Mouse (Mus musculus): ENCODE measurements around the gene Pde9a. TPM values are rescaled to one million over a fixed set of nuclear protein-coding genes. Genes with fewer than 3 reads are reported as not detected.

The Pde9a gene
- polyA plus RNA-seq, 1 experiment from 2014 or later: 62.5 TPM

DNA sequence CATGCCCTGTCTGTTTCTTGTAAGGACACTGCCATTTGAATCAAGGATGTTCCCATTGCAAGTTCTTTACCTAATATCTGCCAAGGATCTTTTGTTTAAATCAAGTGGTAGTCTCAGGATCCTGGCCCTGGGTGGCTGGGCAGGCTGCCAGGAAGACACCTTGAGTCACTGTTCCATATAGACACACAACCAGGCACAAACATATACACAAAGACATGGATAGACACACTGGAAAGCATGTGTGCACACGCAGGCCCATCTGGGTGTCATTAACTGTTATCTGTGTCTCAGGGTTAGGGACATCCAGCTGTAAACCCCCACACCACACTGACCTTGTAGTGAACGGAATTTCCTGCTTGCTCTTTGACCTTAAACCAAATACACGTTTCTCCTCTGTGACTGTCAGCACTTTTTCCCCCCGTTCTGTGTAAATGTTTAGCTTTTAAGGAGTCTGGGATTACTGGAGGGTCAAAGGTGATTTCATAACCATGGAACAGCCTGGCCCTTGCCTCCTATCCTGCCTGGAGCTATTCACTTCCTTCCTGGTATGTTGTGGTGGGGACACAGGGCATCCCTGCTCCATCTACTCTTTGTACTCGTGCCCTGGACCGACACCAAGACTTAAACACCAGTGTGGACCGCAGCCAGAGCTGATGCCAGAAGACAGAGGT lies 59.2 kb downstream of the Pde9a start:
- WGBS: 15% methylated on average over 7 of the region's 7 CpGs
- ATAC-seq: peak; percentile 92
- no peaks in the 10 kb centered on the region for H3K9me3 ChIP-seq (ENCODE audit: control insufficient read depth, low read length)
- no peaks in the 10 kb centered on the region for H3K27me3 ChIP-seq (replicated peaks; ENCODE audit: control insufficient read depth, insufficient read depth, low read length)
- peak overlapping the region; percentile 89 for H3K27ac ChIP-seq (ENCODE audit: low read length)
- no peak overlapping the region for H3K4me3 ChIP-seq (ENCODE audit: low read length)
- H3K4me1 ChIP-seq (ENCODE audit: control insufficient read depth, insufficient read depth, low read length): peaks cover 34% of the 10 kb centered on the region
- H3K36me3 ChIP-seq (ENCODE audit: control insufficient read depth, insufficient read depth, low read length): peaks cover 9% of the 10 kb centered on the region; the same call in 1 of the 2 replicates
- peak overlapping the region; percentile 34 for H3K9ac ChIP-seq (ENCODE audit: low read depth, low read length)
- H3K4me2 ChIP-seq (ENCODE audit: low read depth, low read length): no peak overlapping the region

- Histone ChIP-seq H3K4me2 (ENCODE audit: low read depth, low read length) (no peak overlapping the region), H3K9me3 (ENCODE audit: control insufficient read depth, low read length) (no peaks in the 10 kb centered on the region), H3K27me3 (replicated peaks; ENCODE audit: control insufficient read depth, insufficient read depth, low read length) (no peaks in the 10 kb centered on the region), H3K9ac (ENCODE audit: low read depth, low read length) (no peak overlapping the region), H3K4me1 (ENCODE audit: control insufficient read depth, insufficient read depth, low read length) (peaks cover 39% of the 10 kb centered on the region), H3K36me3 (ENCODE audit: control insufficient read depth, insufficient read depth, low read length) (peaks cover 4% of the 10 kb centered on the region; the same call in 1 of the 2 replicates), H3K4me3 (ENCODE audit: low read length) (no peak overlapping the region), H3K27ac (ENCODE audit: low read length) (no peak overlapping the region)
- no peak for ATAC-seq
- 79% methylated on average over 5 of the region's 5 CpGs for WGBS
These were observed 61.8 kb downstream of the Pde9a start for GRCm38 (mm10) chr17:31447766-31448165.

DNA sequence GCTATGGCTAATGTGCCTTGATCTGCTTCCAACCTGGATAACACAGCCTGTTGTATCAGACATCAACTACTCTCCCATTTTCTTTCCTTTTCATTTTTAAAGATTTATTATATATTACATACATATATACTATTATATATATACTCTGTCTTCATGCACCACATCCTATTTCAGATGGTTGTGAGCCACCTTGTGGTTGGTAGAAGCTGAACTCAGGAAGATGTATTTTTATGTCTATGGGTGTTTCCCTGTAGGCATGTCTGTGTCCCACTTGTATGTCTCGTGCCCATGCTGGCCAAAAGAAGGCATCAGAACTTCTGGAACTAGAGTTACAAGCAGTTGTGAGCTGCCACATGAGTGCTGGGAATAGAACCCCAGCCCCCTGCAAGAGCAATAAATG lies 62.5 kb downstream of the Pde9a start:
- WGBS: 78% methylated on average over 1 of the region's 1 CpGs
- H3K27ac ChIP-seq (ENCODE audit: low read length): no peak overlapping the region
- peaks cover 4% of the 10 kb centered on the region; the same call in 1 of the 2 replicates for H3K36me3 ChIP-seq (ENCODE audit: control insufficient read depth, insufficient read depth, low read length)
- no peaks in the 10 kb centered on the region for H3K9me3 ChIP-seq (ENCODE audit: control insufficient read depth, low read length)
- H3K9ac ChIP-seq (ENCODE audit: low read depth, low read length): no peak overlapping the region
- H3K4me2 ChIP-seq (ENCODE audit: low read depth, low read length): no peak overlapping the region
- no peak for ATAC-seq
- no peaks in the 10 kb centered on the region for H3K27me3 ChIP-seq (replicated peaks; ENCODE audit: control insufficient read depth, insufficient read depth, low read length)
- peaks cover 36% of the 10 kb centered on the region for H3K4me1 ChIP-seq (ENCODE audit: control insufficient read depth, insufficient read depth, low read length)
- H3K4me3 ChIP-seq (ENCODE audit: low read length): no peak overlapping the region

DNA sequence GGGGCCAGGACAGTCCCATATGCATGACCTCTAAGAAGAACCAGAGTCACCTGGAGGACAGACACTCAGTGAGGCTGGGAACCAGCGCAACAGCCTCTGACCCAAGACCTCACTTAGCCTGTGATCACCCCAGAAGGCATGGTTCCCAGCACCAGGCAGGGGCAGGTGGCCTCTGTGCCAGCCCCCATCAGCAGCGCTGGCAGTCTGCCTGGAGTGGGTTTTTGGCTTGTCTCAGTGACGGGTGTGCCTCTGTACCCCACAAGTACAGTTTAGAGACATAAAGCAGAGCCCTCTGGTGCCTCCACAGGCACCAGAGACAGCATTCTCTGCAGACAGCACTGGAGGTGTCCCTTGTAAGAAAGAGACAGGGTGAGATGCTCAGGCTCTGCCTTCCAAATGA lies 64.2 kb downstream of the Pde9a start:
- Histone ChIP-seq H3K4me2 (ENCODE audit: low read depth, low read length) (no peak overlapping the region), H3K36me3 (ENCODE audit: control insufficient read depth, insufficient read depth, low read length) (peaks cover 4% of the 10 kb centered on the region; the same call in 1 of the 2 replicates), H3K4me1 (ENCODE audit: control insufficient read depth, insufficient read depth, low read length) (peaks cover 33% of the 10 kb centered on the region), H3K27ac (ENCODE audit: low read length) (peak overlapping the region; percentile 96), H3K4me3 (ENCODE audit: low read length) (no peak overlapping the region), H3K9me3 (ENCODE audit: control insufficient read depth, low read length) (no peaks in the 10 kb centered on the region), H3K9ac (ENCODE audit: low read depth, low read length) (no peak overlapping the region), H3K27me3 (replicated peaks; ENCODE audit: control insufficient read depth, insufficient read depth, low read length) (no peaks in the 10 kb centered on the region)
- no peak for ATAC-seq
- 62% methylated on average over 3 of the region's 3 CpGs for WGBS

GRCm38 (mm10) chr17:31451179-31451708 lies 65.2 kb downstream of the Pde9a start:
- ATAC-seq: peak; percentile 41; the same call in 1 of the 2 replicates
- peaks cover 7% of the 10 kb centered on the region; the same call in 1 of the 2 replicates for H3K36me3 ChIP-seq (ENCODE audit: control insufficient read depth, insufficient read depth, low read length)
- WGBS: 40% methylated on average over 8 of the region's 8 CpGs

DNA sequence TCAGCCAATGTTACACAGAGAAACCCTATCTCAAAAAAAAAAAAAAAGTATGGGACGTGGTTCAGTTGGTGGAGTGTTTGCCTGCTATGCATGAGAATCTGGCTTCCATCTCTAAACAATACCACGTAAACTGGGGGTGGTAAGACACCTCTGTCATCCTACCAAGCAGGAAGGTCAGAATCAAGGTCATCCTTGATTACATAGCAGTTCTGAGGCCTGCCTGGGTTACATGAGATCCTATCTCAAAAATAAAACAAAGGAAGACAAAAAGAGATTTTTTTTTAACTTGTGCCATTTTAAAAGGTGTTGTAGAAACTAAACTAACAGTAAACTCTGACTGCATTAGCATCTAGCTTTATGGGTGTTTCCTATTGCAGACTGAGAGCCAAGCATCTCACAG lies 66.8 kb downstream of the Pde9a start:
- peaks cover 10% of the 10 kb centered on the region for H3K36me3 ChIP-seq (ENCODE audit: control insufficient read depth, insufficient read depth, low read length)

More at GRCm38 (mm10) chr17:31451179-31451708, 65.2 kb downstream of the Pde9a start:
- no peak overlapping the region for H3K4me3 ChIP-seq (ENCODE audit: low read length)
- peak overlapping the region; percentile 96 for H3K27ac ChIP-seq (ENCODE audit: low read length)
- H3K4me1 ChIP-seq (ENCODE audit: control insufficient read depth, insufficient read depth, low read length): peaks cover 36% of the 10 kb centered on the region
- no peaks in the 10 kb centered on the region for H3K9me3 ChIP-seq (ENCODE audit: control insufficient read depth, low read length)
- no peak overlapping the region for H3K4me2 ChIP-seq (ENCODE audit: low read depth, low read length)
- H3K9ac ChIP-seq (ENCODE audit: low read depth, low read length): peak overlapping the region; percentile 36; the same call in 1 of the 2 replicates
- no peaks in the 10 kb centered on the region for H3K27me3 ChIP-seq (replicated peaks; ENCODE audit: control insufficient read depth, insufficient read depth, low read length)

DNA sequence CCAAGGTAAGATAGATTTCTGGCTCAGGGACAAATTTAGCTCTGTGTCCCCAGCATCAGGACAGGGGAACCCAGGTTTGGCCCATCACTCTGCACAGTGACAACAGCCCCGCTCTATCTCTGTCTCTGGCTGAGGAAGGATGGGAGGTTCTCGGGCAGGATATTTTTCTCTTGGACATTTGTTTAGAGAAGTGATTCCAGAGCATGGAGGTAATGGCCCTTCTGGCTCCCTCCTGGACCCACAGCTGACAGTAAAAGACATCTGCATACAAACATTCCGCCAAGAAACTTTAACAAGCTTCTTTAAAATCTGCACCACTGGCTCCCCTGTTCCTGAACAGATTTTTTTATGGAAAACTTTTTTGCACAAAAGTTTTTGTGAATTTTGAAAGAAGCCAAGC lies 67.5 kb downstream of the Pde9a start:
- Histone ChIP-seq H3K4me1 (ENCODE audit: control insufficient read depth, insufficient read depth, low read length) (peaks cover 55% of the 10 kb centered on the region), H3K27me3 (replicated peaks; ENCODE audit: control insufficient read depth, insufficient read depth, low read length) (no peaks in the 10 kb centered on the region), H3K9me3 (ENCODE audit: control insufficient read depth, low read length) (no peaks in the 10 kb centered on the region), H3K27ac (ENCODE audit: low read length) (peak overlapping the region; percentile 94), H3K4me2 (ENCODE audit: low read depth, low read length) (no peak overlapping the region), H3K36me3 (ENCODE audit: control insufficient read depth, insufficient read depth, low read length) (peaks cover 10% of the 10 kb centered on the region), H3K9ac (ENCODE audit: low read depth, low read length) (no peak overlapping the region), H3K4me3 (ENCODE audit: low read length) (no peak overlapping the region)
- 47% methylated on average over 3 of the region's 3 CpGs for WGBS
- ATAC-seq: peak; percentile 49

More for the DNA sequence above, 66.8 kb downstream of the Pde9a start:
- no peak overlapping the region for H3K4me2 ChIP-seq (ENCODE audit: low read depth, low read length)
- ATAC-seq: no peak
- no peak overlapping the region for H3K4me3 ChIP-seq (ENCODE audit: low read length)
- no peaks in the 10 kb centered on the region for H3K27me3 ChIP-seq (replicated peaks; ENCODE audit: control insufficient read depth, insufficient read depth, low read length)
- no peak overlapping the region for H3K9ac ChIP-seq (ENCODE audit: low read depth, low read length)
- 57% methylated on average over 2 of the region's 2 CpGs for WGBS
- peaks cover 52% of the 10 kb centered on the region for H3K4me1 ChIP-seq (ENCODE audit: control insufficient read depth, insufficient read depth, low read length)
- peak overlapping the region; percentile 94 for H3K27ac ChIP-seq (ENCODE audit: low read length)
- no peaks in the 10 kb centered on the region for H3K9me3 ChIP-seq (ENCODE audit: control insufficient read depth, low read length)

DNA sequence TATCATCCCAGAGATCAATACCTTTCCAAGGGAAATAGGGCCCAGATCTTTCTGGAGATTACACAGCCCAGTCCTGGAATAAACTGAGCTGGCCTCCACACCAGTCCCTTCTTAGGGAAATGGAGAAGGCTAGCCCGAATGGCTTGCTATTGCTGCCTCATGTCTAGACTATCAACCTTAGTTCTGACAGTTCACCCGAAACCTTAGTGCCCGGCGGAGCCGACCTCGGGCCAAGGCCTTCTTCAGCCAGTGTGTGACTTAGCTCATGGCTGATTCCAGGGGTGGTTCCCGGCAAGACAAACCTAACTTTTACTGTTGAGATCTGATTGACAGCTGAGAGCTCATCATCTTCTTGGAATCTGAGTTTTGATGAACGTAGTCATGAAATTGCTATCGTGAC lies 68.0 kb downstream of the Pde9a start:
- Histone ChIP-seq H3K4me2 (ENCODE audit: low read depth, low read length) (no peak overlapping the region), H3K36me3 (ENCODE audit: control insufficient read depth, insufficient read depth, low read length) (peaks cover 14% of the 10 kb centered on the region), H3K27me3 (replicated peaks; ENCODE audit: control insufficient read depth, insufficient read depth, low read length) (no peaks in the 10 kb centered on the region), H3K9me3 (ENCODE audit: control insufficient read depth, low read length) (no peaks in the 10 kb centered on the region), H3K4me1 (ENCODE audit: control insufficient read depth, insufficient read depth, low read length) (peaks cover 55% of the 10 kb centered on the region), H3K27ac (ENCODE audit: low read length) (peak overlapping the region; percentile 94), H3K4me3 (ENCODE audit: low read length) (no peak overlapping the region), H3K9ac (ENCODE audit: low read depth, low read length) (peak overlapping the region; percentile 48)
- no peak for ATAC-seq
- 61% methylated on average over 9 of the region's 9 CpGs for WGBS

GRCm38 (mm10) chr17:31456723-31457567 lies 70.9 kb downstream of the Pde9a start:
- Histone ChIP-seq H3K4me1 (ENCODE audit: control insufficient read depth, insufficient read depth, low read length) (peaks cover 45% of the 10 kb centered on the region), H3K27me3 (replicated peaks; ENCODE audit: control insufficient read depth, insufficient read depth, low read length) (no peaks in the 10 kb centered on the region), H3K4me2 (ENCODE audit: low read depth, low read length) (no peak overlapping the region), H3K36me3 (ENCODE audit: control insufficient read depth, insufficient read depth, low read length) (peaks cover 21% of the 10 kb centered on the region), H3K9me3 (ENCODE audit: control insufficient read depth, low read length) (no peaks in the 10 kb centered on the region), H3K4me3 (ENCODE audit: low read length) (no peak overlapping the region), H3K9ac (ENCODE audit: low read depth, low read length) (peak overlapping the region; percentile 24; the same call in 1 of the 2 replicates), H3K27ac (ENCODE audit: low read length) (peak overlapping the region; percentile 70)
- WGBS: 59% methylated on average over 18 of the region's 18 CpGs
- ATAC-seq: peak; percentile 53
